Mouse (Mus musculus): Measurements from ENCODE around the gene Vmn1r115.
"Not testable (repeated sequence)": the region's sequence is repeated elsewhere in the genome, so short reads cannot be mapped to it uniquely, and the experiment has no call there.

Gene Vmn1r115

DNA sequence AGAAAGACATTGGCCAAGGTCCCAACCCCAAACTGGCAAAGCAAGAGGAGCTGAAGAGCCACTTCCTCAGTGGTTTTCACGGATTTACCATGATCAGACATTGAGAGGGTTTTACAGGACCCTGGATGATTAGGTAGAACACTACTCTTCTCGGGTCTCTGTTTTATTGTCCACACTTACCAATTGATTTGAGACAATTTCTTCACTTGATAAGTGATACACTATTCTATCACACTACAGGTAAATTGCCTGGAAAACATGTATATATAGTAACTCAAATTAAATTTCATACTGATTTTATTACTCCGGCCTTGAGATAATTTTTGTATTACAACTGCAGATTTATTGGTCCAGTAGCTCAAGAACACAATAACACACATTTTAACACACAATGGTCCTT, at the start of gene Vmn1r115:
Gene Vmn1r115 (minus strand): TSS at position 101 of the 400 bp plus-strand sequence.
- DNase-seq (ENCODE audit: low read depth), result not testable (repeated sequence)

DNA sequence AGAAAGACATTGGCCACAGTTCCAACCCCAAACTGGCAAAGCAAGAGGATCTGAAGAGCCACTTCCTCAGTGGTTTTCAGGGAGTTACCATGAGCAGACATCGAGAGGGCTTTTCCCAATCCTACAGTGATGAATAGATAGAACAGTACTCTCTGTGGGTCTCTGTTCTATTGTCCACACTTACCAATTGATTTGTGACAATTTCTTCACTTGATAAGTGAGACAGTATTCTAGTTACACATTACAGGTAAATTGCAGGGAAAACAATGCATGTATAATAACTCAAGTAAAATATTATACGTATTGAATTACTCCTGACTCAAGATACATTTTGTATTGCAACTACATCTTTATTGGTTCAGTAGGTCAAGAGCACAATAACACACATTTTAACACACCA, 39.2 kb upstream of the Vmn1r115 start, which contains the start of gene Vmn1r117:
Gene Vmn1r117 (minus strand): TSS at position 101 of the 400 bp plus-strand sequence.
- DNase-seq (ENCODE audit: low read depth), result not testable (repeated sequence)

DNA sequence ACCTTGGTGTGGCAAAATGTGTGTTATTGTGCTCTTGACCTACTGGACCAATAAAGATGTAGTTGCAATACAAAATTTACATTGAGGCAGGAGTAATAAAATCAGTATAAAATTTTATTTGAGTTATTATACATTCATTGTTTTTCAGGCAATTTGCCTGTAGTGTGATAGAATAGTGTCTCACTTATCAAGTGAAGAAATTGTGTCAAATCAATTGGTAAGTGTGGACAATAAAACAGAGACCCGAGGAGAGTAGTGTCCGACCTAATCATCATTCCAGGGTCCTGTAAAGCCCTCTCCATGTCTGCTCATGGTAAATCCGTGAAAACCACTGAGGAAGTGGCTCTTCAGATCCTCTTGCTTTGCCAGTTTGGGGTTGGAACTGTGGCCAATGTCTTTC, 27.2 kb upstream of the Vmn1r115 start, which contains the start of gene Vmn1r116:
Gene Vmn1r116 (plus strand): TSS at position 301 of the 400 bp plus-strand sequence.
- DNase-seq (ENCODE audit: low read depth), result not testable (repeated sequence)

DNA sequence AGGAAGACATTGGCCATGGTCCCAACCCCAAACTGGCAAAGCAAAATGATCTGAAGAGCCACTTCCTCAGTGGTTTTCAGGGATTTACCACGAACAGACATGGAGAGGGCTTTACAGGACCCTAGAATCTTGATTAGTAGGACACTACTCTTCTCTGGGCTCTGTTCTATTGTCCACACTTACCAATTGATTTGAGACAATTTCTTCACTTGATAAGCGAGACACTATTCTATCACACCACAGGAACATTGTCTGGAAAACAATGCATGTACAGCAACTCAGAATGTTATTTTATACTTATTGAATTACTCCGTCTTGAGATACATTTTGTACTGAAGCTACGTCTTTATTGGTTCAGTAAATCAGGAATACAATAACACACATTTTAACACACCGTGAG, 32.7 kb downstream of the Vmn1r115 start, which contains the start of gene Vmn1r114:
Gene Vmn1r114 (minus strand): TSS at position 101 of the 400 bp plus-strand sequence.
- DNase-seq (ENCODE audit: low read depth), result not testable (repeated sequence)

All from fibroblast of lung, adult 2 months (primary cell).